Mouse (Mus musculus) Muller cell, postnatal 12 days (primary cell): ENCODE measurements around the gene Itpr1.

Source experiments
- DNase-seq: peaks from one replicate; pipeline ENCODE4 v3.0.0-alpha.2; 2015; ENCODE audit errors: inconsistent ontology term

Gene Itpr1

DNA sequence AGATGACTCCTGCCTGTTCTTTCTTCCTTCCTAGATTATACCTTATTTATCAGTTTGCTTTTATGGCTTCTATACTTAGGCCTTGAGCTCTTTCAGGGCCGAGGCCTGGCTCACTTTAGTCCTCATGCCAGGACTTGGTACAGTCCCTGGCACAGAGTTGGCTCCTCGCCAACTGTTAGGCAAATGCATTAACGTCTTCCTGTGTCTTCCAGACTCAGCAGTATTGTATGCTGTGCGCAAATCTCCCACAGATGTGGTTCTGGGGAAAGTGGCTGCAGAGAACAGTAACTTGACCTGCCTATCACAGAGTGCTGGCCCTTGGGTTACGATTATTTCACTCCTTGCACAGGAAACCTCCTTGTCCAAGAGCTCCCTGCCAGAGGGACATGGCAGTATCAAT is 27.9 kb downstream of the Itpr1 start:
- no peak for DNase-seq

DNA sequence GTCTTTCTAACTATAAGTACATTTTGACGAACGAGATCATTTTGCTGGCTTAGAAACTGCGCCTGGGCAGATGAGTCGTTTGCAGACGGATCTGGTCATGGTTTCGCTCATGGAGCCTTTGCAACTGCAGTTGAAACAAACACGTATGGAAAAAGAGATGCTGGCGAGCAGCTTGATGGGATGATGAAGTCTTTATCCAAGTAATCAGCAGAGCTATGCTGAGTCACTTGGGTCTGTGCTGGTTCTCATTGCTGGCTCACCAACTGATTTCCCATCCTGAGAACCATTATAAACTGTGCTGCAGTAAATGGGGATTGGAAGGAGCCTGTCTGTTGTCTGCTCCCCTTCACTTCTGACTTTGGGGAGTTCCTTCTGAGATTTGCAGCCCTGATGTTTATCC is 31.7 kb downstream of the Itpr1 start:
- no peak for DNase-seq

DNA sequence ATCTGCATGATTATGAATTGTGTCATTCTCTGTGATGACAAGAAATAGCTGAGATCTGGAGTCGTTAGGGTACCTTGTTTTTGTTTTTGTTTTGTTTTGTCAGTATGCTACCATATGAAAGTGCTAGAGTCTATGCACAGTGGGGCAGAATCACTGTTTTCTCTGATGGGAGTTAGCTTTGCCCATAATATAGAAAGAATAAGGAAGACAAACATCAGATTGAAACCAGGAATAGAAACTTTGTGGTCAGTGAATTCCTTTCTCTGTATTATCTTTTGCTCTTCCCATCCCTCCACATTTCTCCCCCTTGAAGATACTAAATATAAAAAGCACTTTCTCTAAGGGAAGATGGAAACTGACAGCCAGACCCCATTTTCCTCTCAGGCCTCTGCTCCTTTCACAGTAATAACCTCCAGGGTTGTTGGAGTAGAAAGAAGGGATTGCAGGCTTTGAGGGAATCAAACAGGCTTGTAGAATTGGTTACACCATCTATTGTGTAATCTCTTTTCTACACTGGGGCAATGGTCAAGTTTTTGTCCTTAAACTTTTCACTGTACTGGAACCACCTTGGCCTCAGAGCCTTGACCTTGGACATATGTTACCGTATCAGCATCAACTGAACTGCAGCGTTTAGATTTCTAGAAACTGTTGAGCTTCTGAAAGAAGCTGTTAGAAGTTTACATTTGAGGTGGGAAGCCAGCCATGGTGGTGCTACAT is 33.6 kb downstream of the Itpr1 start:
- peak; percentile 23 for DNase-seq

DNA sequence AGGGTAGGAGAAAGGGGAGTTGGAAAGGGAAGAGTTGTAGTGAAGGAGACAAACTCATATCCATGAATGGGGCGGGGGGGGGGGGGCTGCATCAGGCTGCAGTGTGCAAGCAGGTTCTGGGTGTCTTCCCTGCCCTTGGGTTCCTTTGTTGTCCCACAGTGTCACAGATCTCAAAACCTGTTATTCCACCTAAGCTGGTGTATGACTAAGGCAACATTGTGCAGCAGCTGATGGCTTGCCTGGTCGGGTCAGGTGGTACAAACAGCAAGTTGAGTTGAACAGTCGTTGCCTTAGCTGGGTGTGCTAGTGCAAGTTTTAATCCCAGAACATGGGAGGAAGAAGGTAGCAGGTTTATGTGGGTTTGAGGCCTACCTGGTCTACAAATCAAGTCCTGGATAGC is 34.3 kb downstream of the Itpr1 start:
- DNase-seq: no peak

DNA sequence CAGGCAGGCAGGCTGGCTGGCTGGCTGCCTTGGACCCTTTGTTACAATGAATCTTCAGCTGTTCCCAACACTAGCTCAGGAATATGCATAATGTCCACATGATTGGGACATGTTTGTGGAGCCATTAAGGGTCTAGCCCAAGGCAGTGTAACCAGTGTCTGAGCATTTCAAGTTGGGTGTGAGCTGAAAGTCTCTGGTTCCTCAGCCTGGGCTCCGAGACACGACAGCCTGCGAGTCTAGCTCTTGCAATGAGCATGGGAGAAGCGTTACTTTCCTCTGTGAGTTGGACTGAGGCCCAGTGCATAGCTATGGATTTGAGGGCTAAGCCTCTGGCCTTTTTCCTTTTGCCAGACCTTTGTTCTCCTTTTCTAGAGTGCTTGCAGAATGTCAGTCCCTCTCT is 35.6 kb downstream of the Itpr1 start:
- DNase-seq: peak; percentile 58

DNA sequence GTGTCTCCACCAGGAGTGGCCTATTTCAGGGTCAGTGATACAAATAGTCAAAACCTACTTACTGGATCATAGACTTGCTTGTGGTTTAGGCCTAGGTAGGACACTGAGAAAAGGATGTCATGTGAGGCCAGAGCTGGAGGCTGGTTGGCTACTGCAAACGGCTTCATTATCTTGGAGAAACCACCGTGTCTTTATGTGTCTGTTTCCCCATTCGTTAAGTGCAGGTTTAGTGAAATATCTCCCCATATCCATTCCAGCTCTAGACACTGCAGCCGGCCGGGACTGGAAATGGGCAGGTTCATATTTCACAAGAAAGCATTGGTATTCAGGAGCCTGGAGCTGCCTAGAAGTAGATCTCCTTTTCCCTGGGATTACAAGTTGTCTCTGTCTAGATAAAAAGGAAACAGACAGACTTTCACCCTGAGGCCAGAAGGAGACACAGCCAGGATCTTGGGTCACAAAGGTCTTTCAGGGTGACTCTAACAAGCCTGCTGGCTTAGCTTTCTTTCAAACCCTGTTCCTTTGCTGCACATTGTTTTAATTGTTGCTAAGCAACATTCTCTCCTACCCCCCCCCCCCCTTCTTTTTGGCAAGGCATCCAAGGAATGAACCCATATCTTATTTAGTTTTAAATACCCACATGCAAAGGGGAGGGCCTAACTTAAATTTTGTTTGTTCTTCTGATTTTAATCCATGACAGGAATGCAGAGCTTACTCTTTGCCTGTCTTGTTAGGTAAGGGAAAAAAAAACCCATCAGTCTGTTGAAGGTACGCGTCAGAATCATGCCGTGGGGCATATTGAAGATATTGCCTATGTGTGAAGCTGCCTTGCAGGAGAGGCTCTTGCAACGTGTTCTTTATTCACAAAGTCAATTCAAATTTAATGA is 36.4 kb downstream of the Itpr1 start:
- DNase-seq: peak; percentile 21

DNA sequence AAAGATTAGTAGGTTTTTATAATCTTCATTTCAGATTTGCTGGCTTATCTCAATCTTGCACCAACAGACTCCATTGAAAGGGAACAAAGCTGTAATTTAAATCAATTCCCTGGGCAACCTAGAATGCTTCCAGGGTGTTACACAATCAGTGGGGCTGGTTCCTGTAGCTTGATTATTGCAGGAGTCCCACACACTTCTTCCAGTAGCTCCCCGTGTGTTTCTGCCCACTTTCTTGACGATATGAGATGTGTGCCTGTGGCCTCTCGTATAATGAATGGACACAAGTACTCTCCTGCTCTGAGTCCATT is 37.0 kb downstream of the Itpr1 start:
- no peak for DNase-seq

DNA sequence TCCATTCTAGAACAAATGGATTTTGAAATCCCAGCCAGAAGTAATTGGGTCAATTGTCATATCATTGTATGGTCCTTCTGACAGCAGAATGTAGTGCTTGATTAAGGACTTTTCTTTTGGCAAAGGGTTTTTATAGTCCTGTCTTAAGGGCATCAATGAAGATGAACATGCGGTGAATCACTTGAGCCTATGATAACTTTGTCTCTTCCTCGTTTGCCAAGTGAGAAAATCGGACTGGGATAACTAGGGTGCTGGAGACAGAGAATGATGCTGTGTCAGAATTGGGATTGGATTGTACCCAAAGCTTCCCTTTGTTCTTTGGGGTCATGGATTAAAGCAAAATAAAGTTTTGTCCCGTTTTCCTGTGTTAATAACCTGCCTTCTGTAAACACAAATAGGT is 37.5 kb downstream of the Itpr1 start:
- peak; percentile 47 for DNase-seq

DNA sequence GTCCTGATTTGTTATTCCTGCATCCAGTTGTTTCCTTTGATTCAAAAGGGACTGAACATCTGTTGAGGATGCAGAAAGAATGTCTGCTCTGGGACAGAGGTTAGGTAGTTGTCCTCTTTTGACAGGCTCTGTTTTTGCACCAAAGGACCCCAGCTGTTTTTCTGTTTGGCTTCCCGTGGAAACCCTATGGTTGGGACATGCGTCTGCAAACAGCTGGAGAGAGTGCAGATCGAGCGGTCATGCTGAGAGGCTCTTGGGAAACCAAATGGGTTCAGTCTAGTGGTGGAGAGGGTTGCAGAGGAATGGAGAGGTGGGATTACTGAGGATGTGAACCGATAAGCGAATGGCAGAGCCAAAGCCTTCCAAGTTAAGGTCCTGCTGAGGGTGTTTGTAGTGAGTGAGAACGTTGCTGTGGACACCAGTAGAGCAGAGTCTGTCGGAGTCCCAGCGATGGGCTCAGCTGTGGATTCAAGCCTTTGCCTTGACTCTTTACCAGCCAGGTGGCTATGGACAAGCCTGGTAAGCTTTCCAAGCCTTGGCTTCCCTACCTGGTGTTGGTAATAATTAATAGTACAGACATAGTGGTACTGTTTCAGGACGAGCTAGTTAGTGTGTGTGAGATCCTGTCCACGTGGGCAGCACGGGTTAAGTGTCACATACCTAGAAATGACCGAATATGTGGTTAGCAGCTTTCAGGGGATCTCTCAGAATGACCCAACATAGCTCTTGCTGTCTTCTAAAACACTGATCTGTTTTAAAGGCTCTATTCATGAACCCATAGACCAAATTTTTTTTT is 39.9 kb downstream of the Itpr1 start:
- DNase-seq: no peak

DNA sequence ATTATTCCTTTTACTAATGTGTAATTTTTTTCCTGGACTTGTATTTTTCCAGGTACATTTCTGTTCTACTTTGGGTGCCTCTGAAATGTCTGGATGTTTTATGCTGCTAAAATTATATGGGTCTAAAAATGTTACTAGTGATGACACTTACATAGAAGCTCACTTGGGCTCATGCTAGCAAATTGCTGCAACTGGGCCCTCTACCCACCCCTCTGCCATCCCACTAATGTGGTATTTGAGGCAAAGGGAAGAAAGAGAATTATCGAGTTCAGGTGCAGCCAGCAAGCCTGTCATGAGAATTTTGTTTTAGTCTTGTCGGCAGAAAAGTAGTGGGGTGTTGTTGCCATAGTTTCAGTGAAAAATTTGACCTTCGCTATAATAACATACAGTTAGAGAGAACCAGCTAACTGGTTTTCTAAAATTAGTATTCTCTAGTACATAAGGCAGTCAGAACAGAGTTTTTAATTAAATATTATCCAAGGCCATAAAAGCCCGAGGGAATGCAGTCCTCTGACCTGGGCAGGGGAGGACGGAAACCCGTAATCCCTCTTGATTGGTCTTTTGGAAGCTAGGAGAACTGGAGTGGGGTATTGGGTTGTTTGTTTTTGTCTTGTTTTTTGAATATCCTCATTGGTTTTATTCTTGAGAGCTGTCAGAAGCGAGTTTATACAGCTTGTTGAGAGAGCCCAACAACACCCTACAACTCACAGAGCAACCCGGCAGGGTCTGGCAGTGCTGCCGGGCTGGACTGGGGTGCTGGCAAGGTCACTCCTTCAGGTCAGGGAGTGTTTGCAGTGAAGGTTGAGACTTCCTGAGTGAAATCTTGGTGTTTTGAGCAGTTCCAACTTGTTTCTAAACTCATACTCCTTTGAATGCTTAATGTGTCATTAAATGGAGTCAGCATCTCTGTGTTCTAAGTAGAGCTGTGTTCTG is 41.5 kb downstream of the Itpr1 start:
- DNase-seq: no peak

DNA sequence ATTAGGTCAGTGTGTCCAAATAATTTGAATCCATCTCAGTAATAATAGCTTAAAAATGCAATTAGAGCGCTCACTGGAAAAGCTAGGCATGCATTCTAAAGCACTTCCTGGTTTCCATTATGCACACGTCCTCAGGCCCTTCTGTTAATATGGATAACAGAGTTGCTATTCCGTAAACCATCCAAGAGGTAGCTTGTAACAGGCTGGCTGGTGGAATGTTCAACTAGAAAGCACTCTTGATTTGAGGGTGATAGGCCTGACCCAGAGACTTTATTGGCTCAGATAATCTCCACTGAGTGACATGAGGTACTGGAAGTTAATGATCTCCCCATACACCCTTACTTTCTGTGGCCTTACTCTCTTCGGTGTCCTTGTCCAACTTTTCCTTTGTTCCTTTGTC is 43.0 kb downstream of the Itpr1 start:
- DNase-seq: peak; percentile 22

DNA sequence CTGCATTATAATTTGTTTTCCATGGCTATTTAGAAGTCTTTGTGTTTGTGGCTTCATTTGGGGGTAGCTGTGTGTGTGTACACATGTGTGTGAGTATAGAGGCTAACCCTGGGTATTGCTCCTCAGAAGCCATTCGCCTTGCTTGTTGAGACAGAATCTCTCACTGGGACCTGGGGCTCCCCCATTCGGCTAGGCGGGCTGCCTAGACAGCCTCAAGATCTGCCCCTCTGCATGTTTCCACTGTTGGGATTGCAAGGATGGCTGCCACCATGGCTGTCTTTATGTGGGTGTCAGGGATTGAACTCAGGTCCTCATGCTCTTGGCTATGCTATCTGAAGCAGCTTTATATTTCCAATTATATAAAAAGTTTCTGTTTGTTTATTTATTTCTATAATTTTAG is 44.3 kb downstream of the Itpr1 start:
- no peak for DNase-seq

DNA sequence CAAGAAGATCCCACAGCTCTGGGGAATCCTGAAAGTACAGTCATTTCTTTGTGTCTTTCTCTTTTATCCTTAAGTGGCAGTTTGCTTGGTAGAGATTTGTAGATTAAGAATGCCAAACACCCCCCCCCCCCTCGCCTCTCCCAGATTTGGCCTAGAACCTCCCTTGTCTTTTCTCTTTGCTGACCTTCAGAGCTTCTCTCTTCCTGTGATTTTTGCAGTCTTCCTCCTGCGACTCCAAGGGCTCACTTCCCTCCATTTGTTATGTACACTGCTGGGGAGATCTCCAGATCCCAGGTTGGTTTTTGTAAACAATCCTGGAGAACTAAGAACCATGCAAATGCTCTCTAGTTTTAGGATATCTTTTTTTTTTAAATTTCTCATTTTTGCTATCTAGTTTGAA is 45.7 kb downstream of the Itpr1 start:
- DNase-seq: no peak

DNA sequence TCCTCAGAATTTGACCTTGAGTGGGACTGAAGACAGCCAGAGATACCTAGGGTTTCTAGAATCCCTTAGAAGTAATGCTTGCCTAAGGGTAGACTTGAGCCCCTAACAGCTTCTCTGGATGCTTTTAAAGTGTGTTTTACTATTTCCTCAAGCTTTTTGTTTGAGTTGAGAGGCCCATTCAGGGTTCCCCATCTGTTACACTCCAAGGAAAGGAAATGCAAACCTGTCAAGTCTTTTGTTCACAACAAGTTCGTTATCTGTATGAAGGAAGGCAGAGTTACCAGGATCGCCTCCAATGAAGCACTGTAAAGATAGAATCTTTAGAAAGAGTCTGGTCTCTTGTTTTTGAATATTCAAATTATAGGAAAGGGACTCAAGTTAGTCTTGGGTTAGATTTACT is 46.8 kb downstream of the Itpr1 start:
- DNase-seq: no peak

DNA sequence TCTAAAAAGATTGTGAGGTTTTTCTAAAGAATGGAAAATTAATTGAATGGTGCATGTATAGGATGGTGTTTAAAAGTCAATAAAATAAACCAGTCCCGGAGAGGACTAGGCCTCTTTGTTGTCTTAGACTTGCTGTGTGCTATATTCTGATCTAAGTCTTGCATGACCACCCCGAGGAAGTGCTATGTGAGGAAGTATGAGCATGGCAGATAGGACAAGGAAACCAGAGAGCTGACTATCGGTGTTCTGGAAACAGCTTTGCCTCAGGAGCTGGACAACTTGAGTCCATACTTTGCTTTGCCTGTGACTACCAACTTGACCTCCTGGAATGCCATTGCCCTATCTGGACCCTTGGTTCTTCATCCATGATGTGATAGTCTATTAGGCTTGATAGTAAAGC is 48.6 kb downstream of the Itpr1 start:
- no peak for DNase-seq

DNA sequence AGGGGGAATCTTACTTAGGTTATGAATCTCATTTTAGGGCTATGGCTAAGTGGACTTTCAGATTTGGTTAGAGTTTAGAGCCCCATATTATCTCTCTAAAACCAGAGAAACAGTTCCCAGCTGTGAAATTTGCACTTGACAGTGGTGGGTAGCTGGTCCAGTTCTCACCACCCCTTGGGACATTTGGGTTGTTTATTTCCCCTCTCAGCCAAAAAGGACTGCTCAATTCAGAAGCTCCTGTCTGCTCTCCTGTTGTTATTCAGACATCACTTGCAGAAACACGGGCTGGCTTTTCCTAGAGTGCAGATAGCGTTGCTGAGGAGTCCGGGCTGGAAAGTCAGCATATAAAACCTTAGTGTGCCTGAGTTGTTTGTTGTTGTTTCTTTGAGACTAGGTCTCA is 51.3 kb downstream of the Itpr1 start:
- no peak for DNase-seq

DNA sequence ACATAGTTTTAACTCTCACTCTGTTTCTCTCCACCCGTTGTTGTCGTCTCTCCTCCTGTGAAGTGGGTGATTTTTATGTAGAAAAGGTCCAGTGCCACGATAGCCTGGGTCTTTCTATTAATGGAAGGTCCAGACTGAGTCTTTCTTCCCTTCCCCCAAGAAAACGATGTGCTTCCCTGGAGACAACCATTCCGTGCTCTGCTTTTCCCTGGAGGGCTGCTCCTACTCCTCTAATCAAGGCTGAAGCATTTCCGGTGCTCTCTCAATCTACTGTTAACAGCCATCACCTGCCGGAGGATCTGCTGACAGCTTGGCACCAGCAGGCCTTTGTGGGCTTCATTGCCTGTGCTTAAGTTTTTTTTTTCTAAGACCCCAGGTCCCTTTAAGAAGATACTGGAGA is 60.6 kb downstream of the Itpr1 start:
- no peak for DNase-seq

DNA sequence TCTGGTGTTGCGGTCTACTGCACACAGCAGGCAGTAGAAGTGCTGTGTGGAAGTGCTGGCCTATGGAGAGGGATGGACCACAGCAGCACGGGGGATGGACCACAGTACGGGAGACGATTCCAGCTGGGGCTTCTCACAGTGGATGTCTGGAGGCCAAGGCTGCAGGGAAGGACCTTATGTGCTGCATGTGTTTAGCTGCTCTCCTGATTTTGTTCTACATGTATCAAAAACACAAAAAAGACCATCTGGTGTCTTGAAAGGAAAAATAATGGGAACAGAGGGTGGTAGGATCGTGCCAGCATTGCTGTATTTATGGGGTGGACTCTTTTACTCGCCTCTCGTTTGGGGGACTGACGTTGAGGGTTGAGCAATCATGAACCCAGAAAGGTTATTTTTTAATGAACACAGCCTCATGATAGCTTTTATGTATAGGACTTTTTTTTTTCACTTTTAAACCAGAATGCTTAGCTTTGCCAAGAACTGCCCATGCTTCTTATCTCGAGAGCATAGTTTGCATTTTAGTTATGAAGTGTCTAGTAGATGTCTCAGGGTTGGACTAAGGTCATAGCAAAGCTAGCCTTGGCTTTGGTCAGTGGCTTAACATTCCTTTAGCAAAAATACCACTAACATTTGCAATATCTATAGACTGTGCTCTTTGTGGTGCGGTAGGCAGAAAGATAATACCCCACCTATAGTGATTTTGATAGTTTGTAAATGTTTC is 61.6 kb downstream of the Itpr1 start:
- no peak for DNase-seq

DNA sequence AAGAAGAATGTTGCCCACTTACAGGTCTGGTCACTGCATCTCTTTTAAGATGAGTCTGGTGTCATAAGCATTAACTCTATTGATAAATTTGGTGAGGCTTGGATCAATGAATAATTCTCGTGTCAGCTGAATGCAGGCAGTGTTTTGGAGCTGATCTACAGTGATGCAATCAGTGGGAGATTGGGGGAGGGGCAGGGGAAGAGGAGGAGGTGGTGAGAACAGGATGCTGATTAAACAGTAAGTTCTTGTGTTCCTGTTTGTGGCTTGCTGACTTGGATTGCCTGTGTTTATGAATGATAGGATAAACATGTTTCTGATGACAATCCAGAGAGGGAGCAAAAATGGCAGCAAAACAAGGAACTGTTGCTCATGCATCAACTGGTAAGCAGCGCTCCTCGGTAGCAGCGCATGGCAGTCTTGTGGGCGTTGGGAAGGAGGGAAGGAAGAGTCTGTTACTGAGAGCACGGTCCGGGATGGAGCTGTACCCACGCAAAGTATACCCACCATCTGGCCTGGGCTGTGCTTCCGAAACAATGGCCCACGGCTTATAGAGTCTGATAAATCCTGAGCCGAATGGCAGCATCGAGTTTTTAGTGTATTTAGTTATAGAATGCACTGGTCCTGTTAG is 64.1 kb downstream of the Itpr1 start:
- DNase-seq: no peak

DNA sequence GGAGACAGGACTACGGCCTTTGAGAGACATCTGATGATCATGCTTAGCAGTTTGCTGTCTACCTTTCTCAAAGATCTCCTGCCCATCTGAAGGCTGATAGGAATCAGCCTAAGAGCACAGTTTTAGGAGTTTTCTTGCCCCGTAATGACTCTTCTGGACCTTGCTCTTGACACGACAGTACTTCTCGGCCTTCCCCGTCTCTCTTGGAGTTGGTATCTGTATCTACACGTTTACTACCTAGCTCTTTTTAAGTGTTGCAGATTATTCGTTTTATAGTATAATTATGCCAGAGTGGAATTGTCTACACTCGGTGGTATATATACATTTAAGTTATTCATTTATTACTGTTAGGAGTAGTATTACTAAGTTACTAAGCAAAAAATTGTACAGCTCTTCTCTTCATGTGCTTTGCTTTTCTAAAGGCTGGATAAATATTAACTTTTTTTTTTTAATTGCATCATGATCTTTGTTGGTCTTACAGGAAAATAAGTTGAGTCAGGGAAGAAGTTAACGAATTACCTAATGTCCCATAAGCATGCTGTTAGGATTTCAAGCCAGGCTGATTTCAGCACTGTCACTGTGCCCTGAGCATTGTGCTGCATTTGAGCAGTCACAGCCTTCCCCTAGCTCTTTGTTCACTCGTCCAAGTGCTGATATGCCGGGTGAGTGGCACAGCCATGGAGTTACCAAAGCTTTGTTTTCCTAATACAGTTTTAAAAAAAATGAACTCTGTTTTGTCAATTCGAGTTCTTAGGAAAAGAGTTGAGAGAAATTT is 64.9 kb downstream of the Itpr1 start:
- DNase-seq: no peak
